Mouse (Mus musculus) heart, embryonic 14.5 days (tissue): ENCODE measurements around the gene Slc6a5. TPM values are rescaled to one million over a fixed set of nuclear protein-coding genes. Genes with fewer than 3 reads are reported as not detected.
A peak's percentile ranks its signal among the peaks of the same experiment; 100 is the strongest.

Experiments
- ATAC-seq: fragments of 200-750 bp; cut with Nextera tagmentation; 2 replicates; pipeline ENCODE4 v1.8.0; 2017; ENCODE audit warnings: low read depth, moderate TSS enrichment; ENCODE audit not compliant: insufficient number of reproducible peaks, insufficient read depth, low FRiP score
- H3K27ac ChIP-seq, 2 experiments: fragments of 200-500 bp in 1 of 2; fragments of 300-500 bp in 1 of 2; sonication (generic) in 1 of 2; replicated peaks in 1 of 2; 2 replicates each; pipeline ENCODE4 v1.5.1; 2012 to 2014; ENCODE audit warnings: low read depth in 2 of 2, low read length in 2 of 2, control low read depth in 1 of 2, mild to moderate bottlenecking in 1 of 2, mixed read lengths in 1 of 2; ENCODE audit not compliant: control insufficient read depth in 1 of 2, insufficient read depth in 1 of 2
- H3K27me3 ChIP-seq: fragments of 300-500 bp; sonication (generic); 2 replicates; pipeline ENCODE4 v1.6.1; 2014; ENCODE audit warnings: mild to moderate bottlenecking, low read length, control low read depth; ENCODE audit not compliant: control insufficient read depth, insufficient read depth
- H3K36me3 ChIP-seq: fragments of 300-500 bp; sonication (generic); 2 replicates; pipeline ENCODE4 v1.6.1; 2014; ENCODE audit warnings: mild to moderate bottlenecking, control low read depth, low read length, mixed read lengths; ENCODE audit not compliant: control insufficient read depth, insufficient read depth
- H3K4me1 ChIP-seq, 2 experiments: fragments of 200-500 bp in 1 of 2; fragments of 300-500 bp in 1 of 2; sonication (generic) in 1 of 2; 2 replicates each; pipeline ENCODE4 v1.6.1; 2012 to 2014; ENCODE audit warnings: low read length in 2 of 2, control low read depth in 1 of 2, mixed read lengths in 1 of 2; ENCODE audit not compliant: control insufficient read depth in 2 of 2, insufficient read depth in 2 of 2
- H3K4me2 ChIP-seq: fragments of 300-500 bp; sonication (generic); 2 replicates; pipeline ENCODE4 v1.6.1; 2014; ENCODE audit warnings: mild to moderate bottlenecking, low read length
- H3K4me3 ChIP-seq, 2 experiments: fragments of 200-500 bp in 1 of 2; fragments of 300-500 bp in 1 of 2; sonication (generic) in 1 of 2; 2 replicates each; pipeline ENCODE4 v1.5.1; 2012 to 2014; ENCODE audit warnings: low read length in 2 of 2, mild to moderate bottlenecking in 2 of 2, control low read depth in 1 of 2, low read depth in 1 of 2, moderate library complexity in 1 of 2; ENCODE audit not compliant: control insufficient read depth in 1 of 2, insufficient read depth in 1 of 2
- H3K9ac ChIP-seq: fragments of 300-500 bp; sonication (generic); 2 replicates; pipeline ENCODE4 v1.6.1; 2014; ENCODE audit warnings: mild to moderate bottlenecking, low read length
- H3K9me3 ChIP-seq: fragments of 300-500 bp; sonication (generic); 2 replicates; pipeline ENCODE4 v1.6.1; 2016; ENCODE audit warnings: low read length, control low read depth; ENCODE audit not compliant: control insufficient read depth
- WGBS: fragments of 180-500 bp; shearing (Covaris S2); extraction: QIAGEN DNeasy Blood & Tissue Kit; methylation state at CpG from one replicate; pipeline ENCODE4 v1.1.7; 2014; 5-methylcytosine and 5-hydroxymethylcytosine counted together
- polyA plus RNA-seq: library from polyadenylated mRNA; unstranded; fragments of >200 nt; fragmentation: Nextera tagmentation; extraction: Ambion mirVana; gene quantifications from 2 replicates; pipeline ENCODE4 v1.2.1, GENCODE M21; 2014

Slc6a5 gene
- polyA plus RNA-seq, 1 experiment from 2014 or later = not detected

GRCm38 (mm10) chr7:49954834-49955233 lies 44.9 kb downstream of the Slc6a5 start:
- H3K36me3 ChIP-seq = no peaks in the 10 kb centered on the region
- no peaks in the 10 kb centered on the region for H3K27me3 ChIP-seq
- no peak for ATAC-seq
- H3K4me2 ChIP-seq = no peak overlapping the region
- no peak overlapping the region for H3K4me3 ChIP-seq
- H3K9me3 ChIP-seq = no peaks in the 10 kb centered on the region
- 68% methylated on average over 7 of the region's 7 CpGs for WGBS
- H3K27ac ChIP-seq = no peak overlapping the region
- no peak overlapping the region for H3K9ac ChIP-seq
- no peaks in the 10 kb centered on the region for H3K4me1 ChIP-seq

- Histone ChIP-seq H3K27ac (no peak overlapping the region), H3K36me3 (no peaks in the 10 kb centered on the region), H3K27me3 (no peaks in the 10 kb centered on the region), H3K4me1 (no peaks in the 10 kb centered on the region), H3K4me2 (no peak overlapping the region), H3K4me3 (no peak overlapping the region), H3K9ac (no peak overlapping the region), H3K9me3 (no peaks in the 10 kb centered on the region)
- no peak for ATAC-seq
- 65% methylated on average over 3 of the region's 3 CpGs for WGBS
Observed at GRCm38 (mm10) chr7:49957142-49957541, 47.2 kb downstream of the Slc6a5 start.

GRCm38 (mm10) chr7:49963764-49964163 lies 53.8 kb downstream of the Slc6a5 start:
- 83% methylated on average over 2 of the region's 2 CpGs for WGBS
- no peak overlapping the region for H3K4me2 ChIP-seq
- no peak for ATAC-seq

DNA sequence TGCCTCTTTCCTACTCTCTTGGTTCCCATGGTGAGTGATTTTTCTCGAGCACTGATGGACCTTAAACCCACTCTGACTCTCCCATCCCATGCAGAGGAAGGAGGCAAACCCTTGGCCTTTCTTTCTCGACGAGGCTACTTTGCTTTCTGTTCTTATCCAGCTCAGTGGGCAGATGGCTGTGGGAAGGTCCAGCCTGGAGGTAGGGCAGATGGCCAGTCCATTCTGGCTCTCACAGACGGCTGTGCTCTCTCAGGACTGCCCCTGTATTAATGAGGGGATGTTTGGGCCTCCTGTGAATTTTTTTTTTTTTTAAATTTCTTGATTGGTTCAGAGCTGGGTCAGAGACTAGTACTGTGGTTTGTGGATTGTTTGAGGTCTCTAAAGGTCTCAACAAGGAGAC lies 59.6 kb downstream of the Slc6a5 start:
- no peaks in the 10 kb centered on the region for H3K9me3 ChIP-seq
- H3K4me1 ChIP-seq = peaks cover 0 to under 1% of the 10 kb centered on the region in 2 experiments; a peak in 2 of 4 replicates
- peaks cover 28% of the 10 kb centered on the region for H3K27me3 ChIP-seq
- H3K4me3 ChIP-seq = no peak overlapping the region
- H3K4me2 ChIP-seq = no peak overlapping the region
- no peaks in the 10 kb centered on the region for H3K36me3 ChIP-seq
- 44% methylated on average over 4 of the region's 4 CpGs for WGBS
- H3K27ac ChIP-seq = no peak overlapping the region
- no peak for ATAC-seq
- H3K9ac ChIP-seq = no peak overlapping the region

More at GRCm38 (mm10) chr7:49963764-49964163, 53.8 kb downstream of the Slc6a5 start:
- no peaks in the 10 kb centered on the region for H3K4me1 ChIP-seq
- H3K9me3 ChIP-seq = no peaks in the 10 kb centered on the region
- no peak overlapping the region for H3K27ac ChIP-seq
- H3K36me3 ChIP-seq = no peaks in the 10 kb centered on the region
- H3K27me3 ChIP-seq = no peaks in the 10 kb centered on the region
- no peak overlapping the region for H3K4me3 ChIP-seq
- H3K9ac ChIP-seq = no peak overlapping the region

- H3K36me3 ChIP-seq = no peaks in the 10 kb centered on the region
- H3K27ac ChIP-seq = no peak within 1 kb of the TSS
- H3K4me3 ChIP-seq = peak within 1 kb of the TSS; percentile 40 to 53
- peak within 1 kb of the TSS; percentile 44; the same call in 1 of the 2 replicates for H3K9ac ChIP-seq
- H3K9me3 ChIP-seq = no peaks in the 10 kb centered on the region
- H3K27me3 ChIP-seq = peaks cover 79% of the 10 kb centered on the region
- 2% methylated on average over 52 of the region's 52 CpGs for WGBS
- no peak for ATAC-seq
- peak within 1 kb of the TSS; percentile 90 for H3K4me2 ChIP-seq
- H3K4me1 ChIP-seq = peaks cover 0 to 5% of the 10 kb centered on the region in 2 experiments; a peak in 3 of 4 replicates
Observed at GRCm38 (mm10) chr7:49974841-49975440, 65.0 kb downstream of the Slc6a5 start, which contains the start of gene Nell1. TSS of gene Nell1 (plus strand) at chr7:49974864.

DNA sequence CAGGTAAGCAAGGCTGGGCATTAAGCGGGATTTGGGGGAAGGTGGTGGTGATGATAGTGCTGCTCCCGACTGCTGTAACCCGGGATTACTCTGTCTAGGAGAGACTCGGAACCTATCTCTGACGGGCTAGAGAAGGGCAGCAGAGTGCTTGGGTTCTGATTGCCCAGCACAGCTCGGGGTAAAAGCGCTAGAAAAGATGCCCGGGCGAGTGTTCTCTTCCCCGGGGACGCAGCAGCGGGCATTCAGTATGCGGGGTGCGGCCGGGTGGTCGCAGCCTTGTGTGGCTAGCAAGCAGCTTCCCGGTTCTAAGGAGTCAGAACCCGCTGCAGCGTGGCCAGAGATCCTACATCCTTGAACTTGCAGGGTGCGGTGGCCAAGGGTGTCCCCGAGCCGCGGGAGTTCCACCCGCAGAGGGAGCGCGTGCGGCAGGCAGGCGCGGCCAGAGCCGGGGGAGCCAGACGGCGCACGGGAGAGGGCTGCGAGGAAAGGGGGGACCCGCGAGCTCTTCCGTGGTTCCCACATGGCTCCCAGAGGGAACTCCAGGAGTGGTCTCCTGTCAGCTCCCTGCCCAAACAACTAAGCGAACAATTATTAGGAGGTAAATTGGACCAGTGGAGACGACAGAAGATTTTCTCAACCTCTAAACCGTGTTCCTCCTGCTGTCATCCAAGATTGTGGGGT lies 65.6 kb downstream of the Slc6a5 start:
- H3K27me3 ChIP-seq = peaks cover 84% of the 10 kb centered on the region
- H3K9me3 ChIP-seq = no peaks in the 10 kb centered on the region
- peak overlapping the region; percentile 44; the same call in 1 of the 2 replicates for H3K9ac ChIP-seq
- no peak overlapping the region for H3K27ac ChIP-seq
- H3K4me2 ChIP-seq = peak overlapping the region; percentile 90
- H3K36me3 ChIP-seq = no peaks in the 10 kb centered on the region
- H3K4me1 ChIP-seq = peaks cover 0 to 5% of the 10 kb centered on the region in 2 experiments; a peak in 3 of 4 replicates
- under 1% methylated on average over 40 of the region's 40 CpGs for WGBS
- peak overlapping the region; percentile 40 to 53 for H3K4me3 ChIP-seq
- no peak for ATAC-seq

GRCm38 (mm10) chr7:49981511-49982227 lies 71.7 kb downstream of the Slc6a5 start:
- Histone ChIP-seq H3K27me3 (peaks cover 38% of the 10 kb centered on the region), H3K4me3 (no peak overlapping the region), H3K27ac (no peak overlapping the region), H3K9me3 (no peaks in the 10 kb centered on the region), H3K4me2 (no peak overlapping the region), H3K36me3 (no peaks in the 10 kb centered on the region), H3K9ac (no peak overlapping the region), H3K4me1 (no peaks in the 10 kb centered on the region)
- 19% methylated on average over 9 of the region's 9 CpGs for WGBS
- ATAC-seq = no peak
